ENCODE assay signal across 16 mouse cellular contexts in the genomic region with DNA sequence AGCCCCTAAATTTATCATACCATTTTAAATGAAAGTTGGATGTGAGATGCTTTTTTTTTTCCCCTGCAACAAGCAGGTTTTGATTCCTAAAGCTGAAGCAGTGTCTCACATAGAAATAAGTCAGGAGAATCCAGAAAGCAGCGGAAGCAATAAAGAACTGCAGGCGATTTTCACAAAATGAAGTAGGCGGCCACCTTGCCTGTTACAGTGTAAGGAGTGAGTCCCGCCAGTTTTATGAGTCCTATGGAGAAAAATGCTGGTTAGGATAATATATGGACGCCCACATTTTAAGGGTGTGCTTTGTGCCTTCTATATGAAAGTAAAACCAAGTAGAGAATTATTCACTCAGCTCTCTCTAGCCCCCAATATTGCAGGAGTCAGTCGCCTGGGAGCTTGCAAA.
"Had no signal": no experiment of that assay in that cellular context is flagged by ENCODE, and none has a peak within 500 bp of the region (broad histone marks: within the 10 kb centered on the region; RNA-seq: fewer than 3 reads in every experiment).

No protein-coding gene starts in this region.

- ATAC-seq: hindbrain, postnatal 0 days; intestine, embryonic 16.5 days; liver, embryonic 12.5 days had no signal

- DNase-seq: gastrocnemius, postnatal 14 days; gastrocnemius, postnatal 36 days; heart, adult 11 months; heart, adult 2 months; heart, postnatal 14 days; heart, postnatal 36 days; kidney, adult 11 months; kidney, adult 2 months; kidney, adult 9 months; kidney, postnatal 14 days; kidney, postnatal 36 days; layer of hippocampus, postnatal 36 days; left cerebral cortex, postnatal 4 days had no signal
